Mouse (Mus musculus) CH12.LX (cell line): ENCODE measurements around the gene Vhl.

Source experiments
- BHLHE40 ChIP-seq: IDR thresholded peaks from 2 replicates; pipeline ENCODE4 v1.6.1; 2011; ENCODE audit warnings: mild to moderate bottlenecking, low read depth, low read length, improper control_type of control experiment
- CTCF ChIP-seq, 2 experiments: IDR thresholded peaks in 1 of 2; conservative IDR thresholded peaks in 1 of 2; 2 replicates each; pipeline ENCODE4 v1.5.1; 2011 to 2012; ENCODE audit warnings: low read depth in 2 of 2, low read length in 2 of 2, improper control_type of control experiment in 1 of 2, inconsistent platforms in 1 of 2, mild to moderate bottlenecking in 1 of 2, moderate library complexity in 1 of 2
- E2F4 ChIP-seq: IDR thresholded peaks from 2 replicates; pipeline ENCODE4 v1.6.1; 2011; ENCODE audit warnings: low read depth, low read length, improper control_type of control experiment; ENCODE audit not compliant: insufficient replicate concordance
- ELF1 ChIP-seq: IDR thresholded peaks from 2 replicates; pipeline ENCODE4 v1.6.1; 2014; ENCODE audit warnings: low read depth, mild to moderate bottlenecking, inconsistent platforms, low read length, improper control_type of control experiment
- JUN ChIP-seq: IDR thresholded peaks from 2 replicates; pipeline ENCODE4 v1.6.1; 2011; ENCODE audit warnings: low read depth, mild to moderate bottlenecking, low read length, improper control_type of control experiment, moderate library complexity; ENCODE audit not compliant: insufficient read depth
- MYC ChIP-seq: IDR thresholded peaks from 2 replicates; pipeline ENCODE4 v1.6.1; 2011; ENCODE audit warnings: low read depth, mild to moderate bottlenecking, improper control_type of control experiment, low read length
- NRF1 ChIP-seq: IDR thresholded peaks from 2 replicates; pipeline ENCODE4 v1.6.1; 2014; ENCODE audit warnings: low read depth, mild to moderate bottlenecking, inconsistent platforms, low read length, improper control_type of control experiment, moderate library complexity
- POLR2A ChIP-seq: IDR thresholded peaks from 2 replicates; pipeline ENCODE4 v1.6.1; 2011; ENCODE audit warnings: low read depth, mild to moderate bottlenecking, improper control_type of control experiment, low read length
- SIN3A ChIP-seq: IDR thresholded peaks from 2 replicates; pipeline ENCODE4 v1.6.1; 2012; ENCODE audit warnings: low read length, improper control_type of control experiment, inconsistent platforms
- TCF12 ChIP-seq: IDR thresholded peaks from 2 replicates; pipeline ENCODE4 v1.6.1; 2014; ENCODE audit warnings: low read depth, mild to moderate bottlenecking, inconsistent platforms, low read length, improper control_type of control experiment
- USF2 ChIP-seq: conservative IDR thresholded peaks from 2 replicates; pipeline ENCODE4 v1.6.1; 2011; ENCODE audit warnings: low read depth, low read length, improper control_type of control experiment
- ZKSCAN1 ChIP-seq: IDR thresholded peaks from 2 replicates; pipeline ENCODE4 v1.6.1; 2012; ENCODE audit warnings: low read depth, inconsistent platforms, low read length, improper control_type of control experiment, borderline replicate concordance

DNA sequence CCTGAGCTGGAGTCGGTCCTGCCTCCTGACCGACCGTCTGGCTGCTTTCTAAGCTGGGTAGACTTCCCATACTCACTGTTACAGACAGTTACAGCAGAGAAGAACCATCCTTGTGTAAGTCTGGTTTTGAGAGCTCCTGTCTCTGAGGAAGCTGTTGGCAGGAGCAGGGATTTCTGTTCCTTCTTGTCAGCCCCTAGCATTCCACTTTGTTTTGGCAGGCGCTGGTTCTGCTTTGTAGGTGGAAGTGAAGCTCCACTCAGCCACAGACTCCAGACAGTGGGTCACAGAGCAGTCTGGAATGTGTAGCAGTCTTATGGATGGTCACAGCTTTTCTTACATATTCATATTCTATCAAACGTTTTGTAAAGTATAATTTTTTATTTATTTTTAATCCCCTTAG is 6.6 kb downstream of the Vhl start:
- TF ChIP-seq E2F4 (no peak), CTCF (conservative IDR thresholded peaks at IDR 0.05 in 1 of 2, IDR thresholded peaks at IDR 0.05 in 1 of 2; ENCODE audit: low read depth in 2 of 2, low read length in 2 of 2) (no peak), TCF12 (no peak), ZKSCAN1 (no peak), JUN (no peak), ELF1 (no peak), POLR2A (no peak), MYC (no peak), BHLHE40 (no peak), SIN3A (no peak), USF2 (no peak), NRF1 (no peak)
